Mouse (Mus musculus) frontal cortex, adult (tissue): ENCODE results near the gene Cdc5l.
A peak's percentile ranks its signal among the peaks of the same experiment; 100 is the strongest.
"Not testable (repeated sequence)": the region's sequence is repeated elsewhere in the genome, so short reads cannot be mapped to it uniquely, and the experiment has no call there.

Experiments used
- ATAC-seq: cut with Nextera tagmentation; 2 replicates; pipeline ENCODE4 v1.9.2; 2017; ENCODE audit warnings: mild to moderate bottlenecking, moderate library complexity, mixed read lengths; ENCODE audit not compliant: low TSS enrichment

Cdc5l gene

GRCm38 (mm10) chr17:45433419-45434261 lies at the start of gene Cdc5l:
Gene Cdc5l, minus strand, starts transcription at chr17:45433737.
- peak; percentile 99 for ATAC-seq

- ATAC-seq = no peak
Observed at GRCm38 (mm10) chr17:45480429-45480828, 46.9 kb upstream of the Cdc5l start.

- peak; percentile 48 for ATAC-seq
Observed at GRCm38 (mm10) chr17:45478234-45478825, 44.8 kb upstream of the Cdc5l start.

- peak; percentile 80 for ATAC-seq
Observed at GRCm38 (mm10) chr17:45474669-45475465, 41.3 kb upstream of the Cdc5l start, which contains the start of gene Spats1. Gene Spats1, minus strand, starts transcription at chr17:45475415.

GRCm38 (mm10) chr17:45474146-45474545 lies 40.6 kb upstream of the Cdc5l start:
- ATAC-seq = no peak

- ATAC-seq = no peak
Observed at GRCm38 (mm10) chr17:45473667-45474066, 40.1 kb upstream of the Cdc5l start.

GRCm38 (mm10) chr17:45470726-45471125 lies 37.2 kb upstream of the Cdc5l start:
- peak; percentile 78 for ATAC-seq

GRCm38 (mm10) chr17:45468302-45468701 lies 34.8 kb upstream of the Cdc5l start:
- ATAC-seq = no peak

GRCm38 (mm10) chr17:45466701-45467100 lies 33.2 kb upstream of the Cdc5l start:
- no peak for ATAC-seq

- ATAC-seq = no peak
Observed at GRCm38 (mm10) chr17:45464255-45464654, 30.7 kb upstream of the Cdc5l start.

- ATAC-seq = no peak
Observed at GRCm38 (mm10) chr17:45462506-45462905, 29.0 kb upstream of the Cdc5l start.

- no peak for ATAC-seq
Observed at GRCm38 (mm10) chr17:45459062-45459461, 25.5 kb upstream of the Cdc5l start.

GRCm38 (mm10) chr17:45458516-45458915 lies 25.0 kb upstream of the Cdc5l start:
- no peak for ATAC-seq

GRCm38 (mm10) chr17:45457487-45457886 lies 23.9 kb upstream of the Cdc5l start:
- ATAC-seq = no peak

- peak; percentile 80 for ATAC-seq
Observed at GRCm38 (mm10) chr17:45456260-45457152, 23.0 kb upstream of the Cdc5l start.

- ATAC-seq = not testable (repeated sequence)
Observed at GRCm38 (mm10) chr17:45455783-45456182, 22.2 kb upstream of the Cdc5l start.

- ATAC-seq = no peak
Observed at GRCm38 (mm10) chr17:45454794-45455193, 21.3 kb upstream of the Cdc5l start.

- no peak for ATAC-seq
Observed at GRCm38 (mm10) chr17:45452271-45452670, 18.7 kb upstream of the Cdc5l start.

GRCm38 (mm10) chr17:45450153-45450552 lies 16.6 kb upstream of the Cdc5l start:
- no peak for ATAC-seq

- ATAC-seq = no peak
Observed at GRCm38 (mm10) chr17:45449586-45449985, 16.0 kb upstream of the Cdc5l start.

- no peak for ATAC-seq
Observed at GRCm38 (mm10) chr17:45447063-45447462, 13.5 kb upstream of the Cdc5l start.
